Mouse (Mus musculus) ovary, adult 18-20 months (tissue): ENCODE measurements around the gene Gdi1.
"Not testable (repeated sequence)": the region's sequence is repeated elsewhere in the genome, so short reads cannot be mapped to it uniquely, and the experiment has no call there.

ENCODE experiments used
- DNase-seq: peaks from one replicate; pipeline ENCODE4 v3.0.0; 2022; ENCODE audit warnings: low spot score, mixed read lengths

The Gdi1 gene

GRCm38 (mm10) chrX:74329215-74329671 lies 24.4 kb downstream of the Gdi1 start:
- DNase-seq: no peak

GRCm38 (mm10) chrX:74330166-74330930 lies 25.6 kb downstream of the Gdi1 start:
- DNase-seq: no peak

GRCm38 (mm10) chrX:74352645-74353466 lies 48.1 kb downstream of the Gdi1 start:
- no peak for DNase-seq

- DNase-seq: peak; percentile 69
These were observed 48.6 kb downstream of the Gdi1 start, which contains the start of gene Lage3 for GRCm38 (mm10) chrX:74353467-74353770. Lage3 (minus strand) TSS chrX:74353618.

- not testable (repeated sequence) for DNase-seq
These were observed 52.3 kb downstream of the Gdi1 start for GRCm38 (mm10) chrX:74357069-74357468.

GRCm38 (mm10) chrX:74359171-74359570 lies 54.4 kb downstream of the Gdi1 start:
- DNase-seq: no peak
